Mouse (Mus musculus): Measurements from ENCODE around the gene Olfr376.

Olfr376 gene

GRCm38 (mm10) chr11:73370946-73371345 lies at the start of gene Olfr376:
Gene Olfr376, plus strand, starts transcription at chr11:73371246.
- DNase-seq, result no peak

GRCm38 (mm10) chr11:73323906-73324830 lies 46.9 kb upstream of the Olfr376 start:
- no peak for DNase-seq

- no peak for DNase-seq
Measured at GRCm38 (mm10) chr11:73326485-73326886, 44.6 kb upstream of the Olfr376 start.

- no peak for DNase-seq
Measured at GRCm38 (mm10) chr11:73327361-73327760, 43.7 kb upstream of the Olfr376 start.

GRCm38 (mm10) chr11:73329442-73329841 lies 41.6 kb upstream of the Olfr376 start, which contains the start of the genes Aspa, Gm49340 and Spata22:
Gene Aspa, minus strand, starts transcription at chr11:73329596.
Gene Gm49340, plus strand, starts transcription at chr11:73329741.
Gene Spata22, plus strand, starts transcription at chr11:73329741.
- DNase-seq, result no peak

- DNase-seq, result no peak
Measured at GRCm38 (mm10) chr11:73333357-73333756, 37.7 kb upstream of the Olfr376 start.

- no peak for DNase-seq
Measured at GRCm38 (mm10) chr11:73336919-73337318, 34.1 kb upstream of the Olfr376 start.

- no peak for DNase-seq
Measured at GRCm38 (mm10) chr11:73350483-73350882, 20.6 kb upstream of the Olfr376 start, which contains the start of gene Olfr20. Gene Olfr20, plus strand, starts transcription at chr11:73350783.

GRCm38 (mm10) chr11:73395374-73395773 lies 24.3 kb downstream of the Olfr376 start:
- DNase-seq, result no peak

GRCm38 (mm10) chr11:73399514-73399913 lies 28.5 kb downstream of the Olfr376 start, which contains the start of gene Olfr1:
Gene Olfr1, minus strand, starts transcription at chr11:73399614.
- no peak for DNase-seq
